Mouse (Mus musculus) MEL-GATA-1-ER (cell line): ENCODE measurements around the gene Pdgfb.

ENCODE experiments used
- DNase-seq: peaks from one replicate; pipeline ENCODE4 v3.0.0-alpha.2; 2012; ENCODE audit warnings: low read depth; ENCODE audit errors: extremely low read depth

Pdgfb gene

DNA sequence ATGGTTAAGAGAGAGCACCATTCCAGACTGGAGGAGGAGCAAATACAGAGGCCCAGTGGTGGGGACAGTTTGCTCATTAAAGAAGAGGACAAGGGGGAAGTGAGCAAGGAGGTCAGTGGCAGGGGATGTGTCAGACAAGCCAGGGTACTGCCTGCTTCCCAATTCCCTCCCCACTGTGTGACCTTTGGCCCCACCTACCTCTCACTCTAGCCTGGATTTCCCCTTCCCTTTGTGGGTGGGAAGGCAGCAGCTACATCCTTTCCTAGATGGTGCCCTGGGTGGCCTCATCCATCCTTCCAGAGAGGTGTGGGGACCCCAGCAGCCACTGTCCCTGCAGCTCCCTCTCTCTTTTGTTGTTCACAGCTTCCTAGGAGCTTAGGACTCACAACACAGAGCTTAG, 20.1 kb upstream of the Pdgfb start:
- no peak for DNase-seq

DNA sequence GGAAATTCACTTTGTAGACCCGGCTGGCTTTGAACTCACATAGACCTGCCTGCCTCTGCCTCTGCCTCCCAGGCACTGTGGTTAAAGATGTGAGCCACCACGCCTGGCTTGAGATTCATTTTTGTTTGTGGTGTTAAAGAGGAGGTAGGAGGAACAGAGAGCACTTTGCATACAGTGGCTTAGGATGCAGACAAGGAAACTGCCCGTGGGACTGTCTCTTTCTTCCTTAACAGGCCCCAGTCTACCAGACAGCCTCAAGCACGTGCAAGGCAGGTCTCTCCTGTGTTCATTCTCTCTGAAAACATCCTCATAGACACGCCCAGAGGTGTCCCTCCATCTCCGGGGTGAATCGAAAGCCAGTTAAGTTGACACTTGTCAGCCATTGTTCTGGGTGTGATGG, 19.6 kb upstream of the Pdgfb start:
- DNase-seq: no peak

DNA sequence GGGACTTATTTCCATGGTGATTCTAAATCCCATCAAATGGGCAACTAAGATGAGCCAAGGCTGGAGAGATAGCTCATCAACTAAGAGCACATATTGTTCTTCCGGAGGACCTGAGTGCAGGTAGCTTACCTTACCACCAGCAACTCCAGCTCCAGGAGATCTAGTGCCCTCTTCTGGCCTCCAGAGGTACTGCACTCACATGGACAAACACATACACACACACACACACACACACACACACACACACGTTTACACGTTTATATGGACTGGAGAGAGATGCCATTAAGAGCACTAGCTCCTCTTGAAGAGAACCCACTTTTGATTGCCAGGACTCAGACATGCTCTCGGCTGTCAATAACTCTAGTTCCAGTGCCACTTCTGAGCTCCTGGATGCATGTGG, 16.4 kb upstream of the Pdgfb start:
- no peak for DNase-seq

DNA sequence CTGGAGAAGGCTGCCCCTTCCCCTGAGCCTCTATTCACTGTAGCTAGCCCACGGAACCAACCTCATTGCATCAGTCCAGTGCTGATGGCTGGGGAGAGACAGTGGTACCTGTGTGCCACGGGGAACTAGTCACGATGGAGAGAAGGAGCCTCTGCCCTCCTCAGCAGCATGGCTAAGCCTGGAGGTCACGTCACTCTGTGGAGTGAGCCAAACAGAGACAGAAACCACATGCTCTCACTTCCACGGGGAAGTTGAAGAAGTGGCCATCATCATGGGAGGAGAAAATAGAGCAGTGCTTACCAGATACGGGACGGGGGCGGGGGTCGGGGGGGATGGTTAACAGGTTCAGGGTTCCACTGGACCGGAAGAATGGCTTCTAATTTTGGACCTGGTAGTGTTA, 15.6 kb upstream of the Pdgfb start:
- no peak for DNase-seq

DNA sequence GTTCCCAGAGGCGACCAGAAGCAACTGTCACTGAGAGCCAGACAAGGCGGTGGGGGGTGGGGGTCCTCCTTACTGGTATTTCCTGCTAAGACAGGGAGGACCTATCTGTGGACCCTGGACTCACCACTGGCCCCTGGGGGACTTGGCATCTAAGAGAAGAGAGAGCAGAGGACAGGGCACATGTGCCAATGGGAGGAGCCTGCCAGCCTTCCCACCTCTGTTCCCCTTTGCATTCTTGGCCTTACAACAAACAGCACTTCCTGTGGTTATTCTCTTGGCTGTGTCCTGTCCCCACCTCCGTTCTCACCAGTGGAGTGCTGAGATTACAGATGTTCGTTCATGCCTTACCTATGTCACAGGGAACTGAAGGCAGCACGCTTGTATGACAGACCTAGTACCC, 14.1 kb upstream of the Pdgfb start:
- DNase-seq: no peak

DNA sequence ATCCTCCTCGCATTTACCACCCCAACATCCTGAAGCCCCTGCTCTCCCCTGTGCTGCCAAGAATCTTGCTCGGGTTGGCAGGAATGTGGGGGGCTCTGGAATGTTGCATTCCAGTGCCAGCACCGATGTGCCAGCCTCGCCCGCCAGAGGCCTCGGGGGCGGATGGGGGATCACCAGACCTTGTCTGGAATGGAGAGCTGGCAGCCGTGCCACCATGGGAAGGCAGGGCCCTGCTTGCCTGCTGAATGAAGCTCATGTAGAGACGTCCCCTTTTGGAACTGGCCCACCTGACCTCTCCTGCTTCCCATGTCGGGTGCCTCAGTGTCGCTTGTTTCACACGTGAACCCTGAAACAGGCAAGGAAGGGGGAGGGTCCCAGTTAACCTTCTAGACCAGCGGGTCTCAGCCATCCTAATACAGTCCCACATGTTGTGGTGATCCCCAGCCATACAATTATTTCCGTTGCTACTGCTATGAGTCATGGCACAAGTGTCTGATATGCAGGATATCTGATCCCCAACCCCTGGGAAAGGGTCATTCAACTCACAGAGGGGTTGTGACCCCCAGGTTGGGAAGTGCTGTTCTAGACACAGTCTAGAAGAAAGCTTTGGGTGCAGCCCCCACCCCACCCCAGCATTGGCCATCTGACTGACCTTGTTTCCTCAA, 12.0 kb upstream of the Pdgfb start:
- no peak for DNase-seq

DNA sequence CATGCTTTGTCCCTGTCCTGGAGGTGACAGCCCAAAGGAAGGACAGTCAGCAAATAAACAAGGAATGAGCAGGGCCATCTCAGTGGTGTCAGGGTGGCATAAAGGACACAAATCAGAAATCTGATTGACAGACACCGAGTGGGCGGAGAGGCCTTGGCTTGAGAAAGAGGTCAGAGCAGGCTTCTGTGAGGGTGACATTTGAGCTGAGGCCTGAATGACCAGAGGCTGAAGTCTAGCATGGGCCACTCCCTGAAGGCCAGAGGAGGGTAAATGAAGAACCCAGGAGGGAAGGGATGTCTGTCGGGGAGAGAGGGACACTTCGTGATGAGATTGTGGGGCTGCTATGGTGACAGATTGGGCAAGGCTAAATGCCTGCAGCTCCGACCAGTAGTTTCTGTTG, 11.3 kb upstream of the Pdgfb start:
- DNase-seq: no peak

DNA sequence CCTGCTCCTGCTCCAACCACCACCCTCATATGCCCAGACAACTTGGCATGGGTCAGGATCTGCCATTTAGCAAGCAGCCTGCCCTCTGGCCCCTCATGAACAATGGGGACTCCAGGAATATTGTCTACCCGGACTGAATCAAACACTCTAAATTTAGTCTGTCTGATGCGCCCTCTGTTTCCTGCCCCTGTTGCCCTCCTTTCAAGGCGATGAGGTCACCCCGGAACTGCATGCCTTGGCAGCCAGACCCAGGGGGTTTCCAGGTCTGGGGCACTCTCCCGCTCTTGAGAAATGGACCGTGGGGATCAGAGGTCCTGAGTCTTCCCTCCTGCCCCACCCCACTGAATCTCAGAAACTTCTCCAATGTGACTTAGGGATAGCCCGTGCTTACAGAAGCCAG, 10.8 kb upstream of the Pdgfb start:
- DNase-seq: no peak

DNA sequence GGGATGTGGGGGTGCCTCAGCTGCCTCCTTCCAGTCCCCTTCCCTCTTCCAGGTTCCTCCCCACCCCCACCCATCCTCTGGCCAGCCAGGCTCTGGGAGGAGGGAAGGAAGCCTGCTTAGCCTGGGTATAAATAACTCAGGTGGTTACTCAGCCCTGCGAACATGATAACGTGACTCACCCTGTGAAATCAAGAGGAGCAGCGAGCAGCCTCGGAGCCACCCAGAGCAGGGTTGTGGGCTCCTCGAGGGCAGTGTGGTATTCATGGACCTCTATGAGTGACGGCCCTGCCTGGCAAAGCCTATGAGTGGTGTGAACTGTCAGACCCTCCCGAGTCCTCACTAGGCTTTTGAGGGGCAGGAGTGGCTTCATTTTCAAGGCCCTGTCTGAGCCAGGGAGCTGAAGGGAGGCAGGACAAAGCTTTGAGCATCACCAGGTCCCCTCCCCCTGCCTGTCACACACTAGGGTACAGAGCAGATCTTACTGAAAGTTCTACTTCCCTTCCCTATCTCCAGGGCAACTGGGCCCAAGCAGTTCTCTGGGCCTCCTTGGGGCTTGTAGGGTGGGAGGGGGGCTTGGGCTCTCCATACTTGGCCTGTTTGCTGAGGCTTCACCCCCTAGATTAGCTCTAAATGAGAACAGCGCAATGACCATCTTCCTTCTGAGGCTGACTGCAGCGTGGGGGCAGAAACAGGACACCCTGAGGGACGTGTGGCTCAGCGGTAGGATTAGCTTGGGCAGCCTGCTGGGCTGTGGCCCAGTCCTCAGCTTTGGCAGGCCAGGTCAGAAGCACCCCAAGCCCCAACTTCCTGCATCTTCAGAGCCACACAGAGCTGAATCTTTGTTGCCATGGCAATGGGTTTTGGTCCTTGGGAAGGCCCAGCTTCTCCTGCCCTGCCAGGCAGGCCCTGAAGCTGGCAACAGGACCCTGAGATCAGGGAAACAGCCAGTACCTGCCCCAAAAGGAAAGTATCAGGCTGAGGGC, 9.8 kb upstream of the Pdgfb start:
- DNase-seq: no peak

DNA sequence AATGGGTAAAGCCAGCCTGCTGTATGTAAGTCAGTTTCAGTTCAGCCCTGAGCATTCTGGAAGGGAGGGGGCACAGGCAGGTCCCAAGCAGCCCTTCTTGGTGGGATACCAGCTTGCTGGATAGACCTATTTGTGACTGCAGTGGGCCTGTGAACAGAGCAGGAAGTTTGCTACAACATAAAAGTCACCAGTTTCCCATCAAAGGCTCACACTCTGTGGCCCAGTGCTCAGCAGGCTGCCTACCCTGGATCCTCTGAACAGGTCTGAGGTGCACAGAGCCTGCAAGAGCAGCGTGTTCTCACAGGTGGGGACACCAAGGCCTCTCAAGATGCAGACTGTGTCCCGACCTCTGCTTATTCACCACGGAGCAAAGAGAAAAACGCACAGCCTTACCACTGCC, 5.7 kb upstream of the Pdgfb start:
- no peak for DNase-seq

DNA sequence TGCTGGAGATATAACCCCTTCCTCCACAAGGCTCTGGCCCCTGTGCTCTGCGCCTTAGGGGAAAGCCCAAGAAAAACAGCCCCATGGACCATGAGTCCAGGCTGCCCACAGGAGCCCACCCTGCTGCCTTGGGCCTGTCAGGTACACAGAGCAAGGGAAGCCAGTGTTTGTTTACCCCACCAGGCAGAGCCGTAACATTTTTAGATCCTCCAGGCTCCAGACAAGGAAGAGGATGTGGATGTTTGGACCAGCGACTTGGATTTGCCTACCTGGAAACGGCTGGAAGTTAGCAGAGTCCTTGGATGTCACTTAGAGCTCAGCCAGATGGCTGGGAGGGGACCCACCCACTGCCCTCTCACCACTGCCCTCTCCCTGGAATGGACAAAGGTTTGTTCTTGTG, 4.8 kb upstream of the Pdgfb start:
- DNase-seq: no peak

DNA sequence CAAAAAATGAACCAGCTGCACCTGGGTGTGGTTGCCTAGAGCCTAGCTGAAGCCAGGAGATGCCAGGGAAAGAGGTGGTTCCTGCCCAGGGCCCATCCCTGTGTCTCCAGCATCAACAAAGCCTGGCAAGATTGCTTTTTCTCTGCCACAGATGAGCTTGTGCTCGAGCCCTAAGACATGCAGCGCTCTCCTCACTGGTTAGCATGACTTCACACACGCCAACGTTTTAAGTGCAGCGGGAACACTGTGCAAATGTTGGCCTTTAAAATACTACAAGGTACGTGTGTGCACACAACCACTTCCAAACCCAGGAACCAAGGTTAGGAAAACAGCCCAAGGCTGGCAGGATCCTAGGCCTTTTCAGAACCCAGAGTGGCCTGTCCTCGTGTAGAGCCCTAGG, 4.4 kb upstream of the Pdgfb start:
- DNase-seq: no peak

DNA sequence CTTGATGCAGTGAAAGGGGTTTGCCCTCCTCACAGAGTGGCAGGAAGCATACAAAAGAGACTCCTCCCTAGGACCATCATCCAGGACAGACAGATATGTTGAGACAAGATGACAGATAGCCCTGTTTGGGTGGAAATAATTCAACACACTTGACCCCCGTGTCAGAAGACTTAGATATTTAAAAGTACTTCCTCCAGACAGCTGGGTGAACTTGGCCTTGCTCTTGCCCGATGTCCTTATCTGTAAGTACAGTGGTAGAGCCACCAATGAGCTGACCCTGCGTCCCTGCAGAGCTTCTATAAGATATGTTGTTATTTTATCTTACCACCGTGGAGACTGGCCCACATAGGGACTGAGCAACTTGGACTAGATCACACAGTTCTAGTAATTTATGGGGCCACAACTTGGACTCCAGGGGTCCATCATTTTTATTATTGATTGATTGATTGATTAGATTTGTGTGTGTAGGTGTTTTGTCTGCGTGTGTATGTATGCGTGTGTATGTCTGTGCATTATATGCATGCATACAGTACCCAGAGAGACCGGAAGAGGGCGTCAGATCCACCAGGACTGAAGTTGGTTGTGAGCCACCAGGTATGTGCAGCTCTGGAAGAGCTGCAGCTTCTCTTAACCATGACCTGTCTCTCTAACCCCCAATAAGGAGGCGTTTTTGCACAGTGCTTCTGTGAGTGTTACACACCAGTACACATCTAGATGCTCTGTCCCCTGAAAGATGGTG, 2.0 kb upstream of the Pdgfb start:
- peak; percentile 69 for DNase-seq

DNA sequence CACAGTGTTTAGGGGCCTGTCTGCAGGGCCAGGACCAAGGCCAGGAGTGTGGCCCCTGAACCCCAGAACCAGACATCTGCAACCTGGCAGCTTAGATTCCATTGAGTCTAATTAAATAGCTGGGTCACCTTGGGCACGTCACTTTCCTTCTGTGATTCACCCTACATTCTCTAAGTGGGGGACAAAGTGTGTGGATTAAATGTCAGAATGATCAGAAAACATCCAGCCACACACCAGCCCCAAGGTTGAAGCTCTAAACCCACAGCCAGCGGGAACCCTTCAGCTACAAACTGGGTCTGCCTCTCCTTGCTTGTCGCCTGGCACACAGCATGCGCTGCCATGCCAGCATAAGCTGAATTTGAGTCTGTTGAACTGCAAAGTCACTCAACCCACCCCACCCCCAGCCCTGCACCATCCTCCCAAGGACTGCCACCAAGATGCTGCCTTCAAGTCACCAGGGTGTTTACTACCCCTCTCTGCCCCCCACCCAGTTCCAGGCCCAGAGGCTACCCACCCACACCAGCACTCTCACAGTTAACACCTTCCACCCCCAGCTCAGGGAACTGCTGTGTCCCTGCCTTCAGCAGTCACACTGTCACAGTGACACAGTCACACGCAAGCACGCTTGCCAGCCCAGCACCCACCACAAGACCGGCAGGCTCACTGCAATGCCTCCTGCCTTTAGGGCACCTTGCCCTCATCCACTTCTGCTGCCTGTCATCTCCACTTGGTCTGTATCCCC, 605 bp upstream of the Pdgfb start:
- DNase-seq: no peak

DNA sequence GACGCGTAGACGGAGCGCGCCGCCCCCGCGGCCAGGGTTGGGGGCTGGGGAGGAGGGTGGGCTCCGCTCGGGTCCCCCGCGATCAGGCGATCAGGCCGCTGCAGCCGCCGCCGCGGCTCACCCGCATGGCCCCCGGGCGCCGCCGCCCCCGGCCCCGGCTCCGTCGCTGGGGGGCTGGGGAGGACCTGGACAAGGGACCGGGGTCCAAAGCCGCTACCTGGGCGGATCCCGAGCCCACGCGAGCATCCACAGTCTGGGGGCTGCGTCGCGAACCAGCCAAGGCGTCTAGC, 801 bp downstream of the Pdgfb start:
- no peak for DNase-seq

DNA sequence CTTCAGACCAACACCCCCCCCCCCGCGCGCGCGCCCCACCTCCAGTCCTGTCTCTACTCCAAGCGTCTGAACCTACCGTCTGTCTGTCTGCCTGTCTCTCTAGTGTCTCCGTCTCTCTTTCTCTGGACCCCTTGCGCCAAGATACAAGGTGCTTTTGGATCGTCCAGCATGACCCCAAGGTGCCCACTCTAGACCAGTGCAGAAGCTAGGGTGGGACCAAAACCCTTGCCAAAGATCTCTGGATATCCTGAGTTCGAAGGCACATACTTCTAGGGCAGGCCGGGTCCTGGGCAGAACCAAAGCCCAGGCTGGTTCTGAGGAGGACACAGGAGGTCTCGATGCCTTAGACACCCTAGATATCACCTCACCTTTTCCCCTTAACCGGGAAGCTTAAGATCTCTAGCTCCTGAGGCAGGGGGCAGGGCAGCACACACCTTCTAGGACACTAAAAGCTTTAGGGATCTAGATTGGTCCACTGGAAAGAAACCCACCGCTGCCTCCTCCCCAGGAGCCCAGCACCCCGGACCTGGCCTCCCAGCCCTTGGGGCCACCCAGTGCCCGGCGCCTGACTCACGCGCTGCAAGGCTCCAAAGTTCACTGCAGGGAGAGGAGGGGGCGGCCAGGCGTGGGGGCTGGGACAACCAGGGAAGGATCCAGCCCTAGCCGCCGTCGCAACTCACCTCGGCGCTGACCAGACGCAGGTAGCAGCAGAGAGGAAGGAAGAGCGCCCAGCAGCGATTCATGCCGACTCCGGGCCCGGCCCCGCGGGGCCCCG, 1.3 kb downstream of the Pdgfb start:
- DNase-seq: no peak

DNA sequence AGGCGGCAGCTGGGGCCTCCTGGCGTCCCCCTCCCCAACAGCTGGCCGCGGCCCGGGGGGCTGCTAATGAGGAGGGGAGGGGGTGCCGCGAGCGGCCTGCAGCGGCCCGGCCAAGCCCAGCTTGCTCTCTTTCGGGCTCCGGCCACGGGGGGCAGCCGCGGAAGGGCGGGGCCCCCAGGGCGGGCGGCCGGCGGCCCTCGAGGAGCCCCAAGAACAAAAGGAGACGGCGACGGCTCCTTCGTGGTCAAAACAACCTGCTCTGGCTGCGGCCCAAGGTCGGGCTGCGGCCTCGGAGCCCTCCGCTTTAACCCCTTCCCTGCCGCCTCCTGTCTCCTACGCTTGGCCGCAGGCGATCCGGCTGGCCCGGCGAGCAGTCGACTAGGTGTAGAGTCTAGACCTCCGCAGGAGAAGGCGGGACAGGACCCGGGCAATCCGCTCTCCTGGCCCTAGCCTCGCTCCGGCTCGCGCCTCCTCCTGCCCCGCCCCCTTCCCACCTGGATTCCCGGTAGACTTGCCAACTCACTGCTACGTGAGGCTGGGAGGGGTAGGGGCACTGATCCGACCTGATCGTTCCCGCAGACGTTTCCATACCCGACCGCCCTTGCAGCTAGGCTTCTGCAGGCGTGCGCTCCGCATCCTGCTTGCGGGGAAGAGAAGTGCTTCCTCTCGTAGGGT, 2.1 kb downstream of the Pdgfb start:
- DNase-seq: no peak

DNA sequence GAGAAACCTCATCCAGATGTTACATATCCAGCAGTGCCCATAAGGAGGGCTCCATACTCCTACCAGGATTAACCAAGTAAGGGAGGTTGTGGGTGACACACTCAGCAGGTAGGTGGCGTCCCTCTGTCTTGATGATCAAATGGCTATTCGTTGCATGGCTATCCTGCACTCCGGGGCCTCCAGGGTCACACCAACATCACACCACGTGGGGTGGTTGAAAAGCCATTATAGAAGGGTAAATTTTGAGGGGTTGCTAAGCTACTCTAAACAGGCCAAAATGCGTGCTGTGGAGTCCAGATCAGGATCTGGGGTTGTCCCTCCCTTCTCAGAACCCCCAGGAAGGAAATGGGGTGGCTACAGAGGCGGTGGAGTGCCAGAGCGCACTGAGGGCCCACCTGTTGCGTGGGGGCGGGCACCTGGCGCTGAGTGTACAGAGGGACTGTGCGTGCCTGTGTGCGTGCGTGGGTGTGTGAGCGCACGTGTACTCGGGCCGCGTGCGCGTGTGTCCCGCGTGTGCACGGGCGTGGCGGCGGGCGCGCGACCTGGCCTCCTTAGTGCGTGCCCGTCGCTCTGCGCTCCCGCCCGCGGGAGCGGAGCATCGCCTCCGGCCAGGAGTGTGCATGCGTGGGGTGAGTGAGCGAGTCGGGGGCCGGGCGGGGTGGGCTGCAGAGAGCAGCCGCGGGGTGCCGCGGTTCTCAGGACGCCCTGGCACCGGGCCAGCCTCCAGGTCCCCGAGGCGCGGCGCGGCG, 2.8 kb downstream of the Pdgfb start:
- DNase-seq: no peak

DNA sequence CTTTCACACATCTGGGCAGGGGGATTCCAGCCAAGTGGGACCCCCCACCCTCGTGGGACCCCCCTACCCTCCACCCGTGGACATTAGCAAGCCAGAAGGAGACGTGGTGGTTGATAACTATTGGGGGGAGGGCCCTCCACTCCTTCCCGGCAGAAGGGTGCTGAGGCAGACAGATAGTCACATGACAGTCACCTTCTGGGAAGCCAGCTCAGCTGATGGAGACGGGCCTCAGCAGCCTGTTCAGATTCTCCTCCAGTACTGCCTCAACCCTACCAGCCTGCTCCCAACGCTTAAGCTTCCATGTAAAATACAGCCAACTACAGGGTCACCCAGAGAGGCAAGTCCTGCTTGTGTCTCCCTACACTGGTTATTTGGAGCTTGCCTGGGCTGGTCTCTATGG, 3.6 kb downstream of the Pdgfb start:
- DNase-seq: no peak

DNA sequence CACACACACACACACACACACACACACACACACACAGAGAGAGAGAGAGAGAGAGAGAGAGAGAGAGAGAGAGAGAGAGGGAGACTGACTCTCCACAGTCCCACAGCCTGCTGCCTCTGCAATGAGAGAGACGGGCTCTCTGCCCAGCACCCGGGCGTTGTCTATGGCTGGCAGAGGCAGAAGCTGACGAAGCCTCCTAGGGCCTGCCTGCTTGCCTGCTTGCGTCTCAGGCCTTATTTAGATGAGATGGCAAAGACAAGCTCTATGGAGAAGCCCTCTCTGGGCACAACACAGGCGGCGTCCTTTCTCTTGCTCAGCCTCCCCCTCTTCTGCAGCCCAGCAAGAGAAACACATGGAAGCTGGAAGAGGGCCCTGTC, 4.6 kb downstream of the Pdgfb start:
- no peak for DNase-seq
